Mouse (Mus musculus) macrophage (primary cell): ENCODE results near the gene Ccn5. TPM values are rescaled to one million over a fixed set of nuclear protein-coding genes. Genes with fewer than 3 reads are reported as not detected.

ENCODE experiments used
- H3K27ac ChIP-seq: fragments of 350-480 bp; formaldehyde crosslinking; 2 replicates; pipeline ENCODE4 v1.9.0; 2021
- H3K36me3 ChIP-seq: fragments of 350-480 bp; formaldehyde crosslinking; 2 replicates; pipeline ENCODE4 v1.9.0; 2021; ENCODE audit errors: inconsistent target
- H3K4me3 ChIP-seq: fragments of 350-480 bp; formaldehyde crosslinking; 2 replicates; pipeline ENCODE4 v1.9.0; 2021; ENCODE audit errors: inconsistent target
- H3K79me2 ChIP-seq: fragments of 350-480 bp; formaldehyde crosslinking; 2 replicates; pipeline ENCODE4 v1.9.0; 2021; ENCODE audit errors: inconsistent target
- WGBS: methylation state at CpG from one replicate; pipeline ENCODE4 v1.1.7; 2026; ENCODE audit warnings: inconsistent platforms; ENCODE audit not compliant: missing documents; 5-methylcytosine and 5-hydroxymethylcytosine counted together
- polyA plus RNA-seq: library from polyadenylated mRNA; stranded (reverse); fragments of 250-400 nt; gene quantifications from 3 replicates; pipeline ENCODE4 v1.2.4, GENCODE M21; 2018; ENCODE audit warnings: inconsistent platforms

Ccn5 gene
- polyA plus RNA-seq, 1 experiment from 2014 or later, result not detected

DNA sequence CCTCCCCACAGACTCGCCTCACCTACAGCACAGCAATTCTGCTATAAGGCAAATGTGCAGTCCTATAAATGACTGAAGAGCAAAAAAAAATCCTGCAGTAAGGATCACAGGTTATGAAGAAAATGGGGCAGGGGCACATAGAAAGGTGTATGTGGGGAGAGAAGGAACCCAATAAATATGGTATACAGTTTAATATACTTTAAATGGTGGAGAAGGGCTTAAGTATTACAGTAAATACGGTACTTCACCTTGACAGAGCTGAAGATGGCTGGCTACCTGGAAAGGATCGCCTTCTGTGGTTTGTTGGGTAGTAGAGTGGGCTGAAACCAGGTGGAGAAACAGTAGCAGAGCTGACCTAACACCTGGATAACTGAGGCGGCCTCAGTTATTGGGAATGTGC is 50.6 kb downstream of the Ccn5 start:
- Histone ChIP-seq H3K27ac (no peak overlapping the region), H3K4me3 (no peak overlapping the region), H3K36me3 (no peaks in the 10 kb centered on the region), H3K79me2 (no peaks in the 10 kb centered on the region)
- 93% methylated on average over 4 of the region's 4 CpGs for WGBS

DNA sequence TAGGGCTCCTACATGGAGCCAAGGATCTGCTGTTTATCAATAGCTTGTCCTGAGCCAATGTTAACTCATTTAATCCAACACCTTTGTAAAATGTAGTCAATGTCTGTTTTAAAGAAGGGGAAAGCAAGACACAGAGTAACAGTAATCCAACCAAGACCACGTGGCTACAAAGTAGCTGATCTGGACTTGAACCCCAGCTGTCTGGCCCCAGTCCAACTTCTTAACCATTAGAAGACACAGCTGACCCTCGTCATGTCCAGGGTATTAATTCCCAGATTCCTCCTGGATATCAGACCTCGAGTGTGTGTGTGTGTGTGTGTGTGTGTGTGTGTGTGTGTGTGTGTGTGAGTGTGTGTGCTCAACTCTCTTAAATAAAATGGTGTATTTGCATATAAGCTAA is 51.2 kb downstream of the Ccn5 start:
- 55% methylated on average over 3 of the region's 3 CpGs for WGBS
- Histone ChIP-seq H3K27ac (no peak overlapping the region), H3K79me2 (no peaks in the 10 kb centered on the region), H3K4me3 (no peak overlapping the region), H3K36me3 (no peaks in the 10 kb centered on the region)

DNA sequence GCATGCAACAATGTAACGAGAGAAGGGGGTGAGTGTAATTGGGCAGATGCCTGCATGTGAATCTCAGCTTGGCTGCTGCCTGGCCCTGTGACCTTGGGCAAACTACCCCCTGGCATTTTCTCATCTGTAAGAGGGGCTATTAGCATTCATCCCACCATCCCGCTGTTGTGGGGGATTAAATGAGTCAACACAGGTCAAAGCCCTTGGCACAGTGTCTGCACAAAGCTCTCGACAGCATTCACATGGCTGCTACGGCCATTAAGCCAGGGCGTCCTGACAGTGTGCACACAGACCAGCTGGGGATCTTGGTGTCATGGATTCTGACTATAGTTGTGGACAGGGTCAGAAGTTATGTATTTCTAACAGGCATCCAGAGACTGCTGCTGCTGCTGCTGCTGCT is 54.2 kb downstream of the Ccn5 start:
- Histone ChIP-seq H3K4me3 (no peak overlapping the region), H3K27ac (no peak overlapping the region), H3K79me2 (no peaks in the 10 kb centered on the region), H3K36me3 (no peaks in the 10 kb centered on the region)
- WGBS, result 85% methylated on average over 5 of the region's 5 CpGs

DNA sequence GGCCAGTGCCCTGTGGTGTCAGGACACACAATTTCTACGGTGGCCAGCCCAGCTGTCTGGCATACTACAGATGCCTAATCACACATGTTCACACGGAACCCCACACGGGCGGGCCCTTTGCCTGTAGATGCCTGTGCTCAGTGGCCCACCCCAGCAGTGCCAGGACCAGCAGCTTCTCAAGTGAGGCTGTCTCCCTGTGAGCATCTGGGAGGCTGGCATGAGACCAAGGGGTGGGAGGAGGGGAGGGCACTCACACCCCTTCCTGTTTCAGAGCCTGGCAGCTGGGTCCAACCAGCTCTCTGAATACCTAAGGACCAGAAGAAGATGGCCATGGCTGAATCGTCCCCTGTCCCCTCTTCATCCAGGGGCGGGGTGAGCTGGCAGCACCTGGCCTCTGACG is 54.8 kb downstream of the Ccn5 start:
- Histone ChIP-seq H3K79me2 (no peaks in the 10 kb centered on the region), H3K27ac (no peak overlapping the region), H3K36me3 (no peaks in the 10 kb centered on the region), H3K4me3 (no peak overlapping the region)
- WGBS, result 75% methylated on average over 7 of the region's 7 CpGs

DNA sequence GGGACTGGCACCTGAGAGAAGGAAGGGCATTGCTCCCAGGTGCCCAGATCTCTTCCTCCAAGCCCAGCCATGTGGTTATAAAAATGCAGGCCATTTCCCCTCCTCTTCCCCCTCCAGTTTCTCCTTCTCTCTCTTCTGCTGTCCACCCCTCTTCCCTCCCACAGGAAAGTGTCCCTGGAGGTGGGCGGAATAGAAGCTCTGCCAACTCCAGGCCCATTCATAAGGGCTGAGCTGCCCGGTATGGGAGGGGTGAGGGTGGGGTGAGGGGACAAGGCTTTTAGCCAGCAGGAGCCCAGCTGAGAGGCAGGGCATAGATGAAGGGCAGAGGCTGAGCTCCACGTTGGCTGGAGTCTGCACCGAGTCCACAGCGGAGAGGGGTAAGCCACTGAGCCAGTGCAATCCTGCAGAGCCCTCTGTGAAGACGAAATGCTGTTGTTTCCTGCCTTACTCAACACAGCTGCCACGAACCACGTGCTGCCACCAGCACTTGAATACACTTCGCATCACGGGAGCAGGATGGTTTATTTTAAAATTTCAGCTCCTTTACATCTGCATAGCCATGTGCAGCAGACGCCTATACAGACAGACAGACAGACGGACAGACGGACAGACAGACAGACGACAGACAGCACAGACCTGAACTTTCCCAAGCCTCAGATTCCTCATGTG is 56.3 kb downstream of the Ccn5 start:
- H3K27ac ChIP-seq, result no peak overlapping the region
- 66% methylated on average over 13 of the region's 14 CpGs for WGBS
- no peaks in the 10 kb centered on the region for H3K79me2 ChIP-seq
- H3K4me3 ChIP-seq, result no peak overlapping the region
- H3K36me3 ChIP-seq, result no peaks in the 10 kb centered on the region

DNA sequence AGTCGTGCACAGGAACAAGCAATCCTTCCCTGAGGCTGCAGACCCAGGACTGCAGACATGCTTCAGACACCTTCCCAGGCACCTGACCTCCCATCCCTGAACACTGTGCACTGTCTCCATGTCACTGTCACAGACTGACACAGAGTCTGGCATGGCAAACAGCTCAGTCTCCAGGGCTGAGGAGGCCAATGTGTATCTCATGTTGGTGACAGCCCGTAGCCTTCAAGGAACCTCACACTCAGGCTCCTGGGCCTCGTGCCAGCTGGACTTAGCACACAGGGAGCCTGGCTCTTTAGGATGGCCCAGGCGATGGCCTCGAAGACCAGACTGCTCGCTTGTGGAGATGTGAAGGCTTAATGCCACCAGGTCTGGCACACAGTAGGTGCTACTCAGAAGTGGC is 60.2 kb downstream of the Ccn5 start:
- Histone ChIP-seq H3K36me3 (no peaks in the 10 kb centered on the region), H3K79me2 (no peaks in the 10 kb centered on the region), H3K4me3 (no peak overlapping the region), H3K27ac (no peak overlapping the region)
- WGBS, result 92% methylated on average over 6 of the region's 6 CpGs

Other genes with a start within 250 kb of the Ccn5 start
- gene Ttpal, start 218.5 kb upstream of the Ccn5 start, polyA plus RNA-seq, result 8.8 to 17.3 TPM (median 13.7 TPM) in 3 replicates
- 217 to 859 TPM (median 380 TPM) in 3 replicates for gene Serinc3, start 175.7 kb upstream of the Ccn5 start, polyA plus RNA-seq
- gene Pkig, start 162.5 kb upstream of the Ccn5 start, polyA plus RNA-seq, result 39.4 to 69.2 TPM (median 46.2 TPM) in 3 replicates
- gene Ada, start 70.6 kb upstream of the Ccn5 start, polyA plus RNA-seq, result 2.6 to 5.6 TPM (median 3.4 TPM) in 3 replicates
- not detected in 3 replicates for gene Kcnk15, start 32.8 kb downstream of the Ccn5 start, polyA plus RNA-seq
- gene Rims4, start 97.8 kb downstream of the Ccn5 start, polyA plus RNA-seq, result not detected in 3 replicates
- gene Ywhab, start 174.1 kb downstream of the Ccn5 start, polyA plus RNA-seq, result 157 to 226 TPM (median 174 TPM) in 3 replicates
- gene Pabpc1l, start 204.6 kb downstream of the Ccn5 start, polyA plus RNA-seq, result not detected in 3 replicates
- gene Stk4, start 249.5 kb downstream of the Ccn5 start, polyA plus RNA-seq, result 55.4 to 80.1 TPM (median 68.0 TPM) in 3 replicates